Mouse (Mus musculus): ENCODE results near the gene Fzd2. TPM values are rescaled to one million over a fixed set of nuclear protein-coding genes. Genes with fewer than 3 reads are reported as not detected.

Fzd2 gene
- total RNA-seq, 2 experiments from 2014 or later, result 0.89 to 1.8 TPM

Other genes with a start within 250 kb of the Fzd2 start
- under 1 TPM in 1 of 2 experiments, not detected in 1; 0.07 TPM for gene Slc4a1, start 238.2 kb upstream of the Fzd2 start, total RNA-seq (2021)
- not detected for gene Rundc3a, start 211.0 kb upstream of the Fzd2 start, total RNA-seq (2021)
- gene Slc25a39, start 196.4 kb upstream of the Fzd2 start, total RNA-seq (2021), result 10 to 100 TPM; 61.2 to 62.0 TPM
- gene Grn, start 174.1 kb upstream of the Fzd2 start, total RNA-seq (2021), result 10 to 100 TPM; 17.1 to 20.7 TPM
- 1 to 10 TPM in 1 of 2 experiments, under 1 TPM in 1; 0.62 to 1.1 TPM for gene Fam171a2, start 156.7 kb upstream of the Fzd2 start, total RNA-seq (2021)
- gene Itga2b, start 134.3 kb upstream of the Fzd2 start, total RNA-seq (2021), result 1 to 10 TPM in 1 of 2 experiments, under 1 TPM in 1; 0.64 to 1.4 TPM
- 10 to 100 TPM; 26.1 to 27.1 TPM for gene Gpatch8, start 48.0 kb upstream of the Fzd2 start, total RNA-seq (2021)
- under 1 TPM in 1 of 2 experiments, not detected in 1; 0.43 TPM for gene Gm11627, start 24.9 kb upstream of the Fzd2 start, total RNA-seq (2021)
- not detected for gene Meioc, start 59.3 kb downstream of the Fzd2 start, total RNA-seq (2021)
- gene Ccdc43, start 93.4 kb downstream of the Fzd2 start, total RNA-seq (2021), result 10 to 100 TPM; 74.4 to 79.7 TPM
- gene Adam11, start 157.0 kb downstream of the Fzd2 start, total RNA-seq (2021), result under 1 TPM; 0.31 to 0.41 TPM
- 1 to 10 TPM; 3.7 to 4.6 TPM for gene Gjc1, start 215.3 kb downstream of the Fzd2 start, total RNA-seq (2021)
- 1 to 10 TPM; 2.4 to 3.1 TPM for gene Higd1b, start 231.5 kb downstream of the Fzd2 start, total RNA-seq (2021)

All from gastrocnemius, adult 18-20 months (tissue).